Mouse (Mus musculus): Measurements from ENCODE around the gene Pus7l. TPM values are rescaled to one million over a fixed set of nuclear protein-coding genes. Genes with fewer than 3 reads are reported as not detected.

Pus7l gene
- total RNA-seq, 2 experiments from 2014 or later, result 1.4 to 1.9 TPM

DNA sequence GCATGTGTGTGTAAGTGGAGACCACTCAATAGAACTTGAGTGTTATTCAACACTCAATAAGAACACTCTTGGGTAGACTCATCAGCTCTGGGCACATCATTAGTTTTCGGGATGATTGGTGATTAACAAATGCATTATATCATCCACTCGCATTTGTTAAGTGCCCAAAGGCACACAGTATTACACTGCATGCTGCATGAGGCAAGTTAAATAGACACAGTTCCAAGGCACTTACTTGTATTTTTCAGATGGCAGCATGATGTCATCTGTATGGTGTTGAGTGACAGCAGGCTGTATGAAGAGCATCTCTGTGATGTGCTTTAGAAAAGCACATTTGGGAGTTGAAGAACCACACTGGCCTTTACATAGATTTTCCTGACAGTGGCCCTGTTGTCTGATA, 60.8 kb downstream of the Pus7l start:
- DNase-seq (ENCODE audit: low spot score), result no peak
- intact Hi-C loops (cut with DNase I), result no loop called here

DNA sequence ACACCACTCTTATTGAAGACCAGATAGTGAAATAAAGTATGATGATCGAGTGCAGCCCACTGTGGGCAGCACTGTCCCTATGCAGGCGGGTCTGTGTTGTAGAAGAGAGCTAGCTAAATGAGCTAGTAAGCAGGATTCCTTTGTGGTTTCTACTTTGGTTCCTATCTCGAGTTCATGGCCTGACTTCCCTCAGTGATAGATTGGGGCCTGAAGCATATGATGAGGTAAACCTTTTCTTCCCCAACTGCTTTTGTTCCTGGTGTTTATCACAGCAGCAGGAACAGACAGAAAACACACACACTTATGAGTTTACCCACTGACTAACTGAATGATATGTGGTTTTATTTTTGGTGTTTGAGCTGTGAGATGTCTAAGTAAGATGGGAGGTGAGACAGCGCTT, 62.6 kb downstream of the Pus7l start:
- no peak for DNase-seq (ENCODE audit: low spot score)
- intact Hi-C loops (cut with DNase I), result no loop called here

DNA sequence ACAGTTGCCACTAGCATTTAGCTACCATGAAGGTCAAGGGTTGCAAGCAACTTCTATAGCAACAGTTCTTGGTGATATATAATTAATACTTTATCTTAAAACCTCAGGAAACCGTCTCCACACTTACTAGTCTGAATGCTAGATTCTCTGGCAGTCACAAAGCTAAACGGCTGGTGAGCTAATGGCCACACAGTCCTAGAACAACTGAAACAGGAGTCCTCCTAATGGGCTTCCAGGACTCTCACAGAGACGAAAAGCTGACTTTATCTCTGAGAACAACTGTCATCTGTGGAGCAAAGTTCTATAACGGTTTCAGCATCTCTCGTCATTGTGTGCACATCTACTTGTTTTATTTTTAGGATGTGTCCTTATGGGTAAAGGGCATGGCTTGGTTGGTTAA, 63.1 kb downstream of the Pus7l start:
- intact Hi-C loops (cut with DNase I), result no loop called here
- no peak for DNase-seq (ENCODE audit: low spot score)

DNA sequence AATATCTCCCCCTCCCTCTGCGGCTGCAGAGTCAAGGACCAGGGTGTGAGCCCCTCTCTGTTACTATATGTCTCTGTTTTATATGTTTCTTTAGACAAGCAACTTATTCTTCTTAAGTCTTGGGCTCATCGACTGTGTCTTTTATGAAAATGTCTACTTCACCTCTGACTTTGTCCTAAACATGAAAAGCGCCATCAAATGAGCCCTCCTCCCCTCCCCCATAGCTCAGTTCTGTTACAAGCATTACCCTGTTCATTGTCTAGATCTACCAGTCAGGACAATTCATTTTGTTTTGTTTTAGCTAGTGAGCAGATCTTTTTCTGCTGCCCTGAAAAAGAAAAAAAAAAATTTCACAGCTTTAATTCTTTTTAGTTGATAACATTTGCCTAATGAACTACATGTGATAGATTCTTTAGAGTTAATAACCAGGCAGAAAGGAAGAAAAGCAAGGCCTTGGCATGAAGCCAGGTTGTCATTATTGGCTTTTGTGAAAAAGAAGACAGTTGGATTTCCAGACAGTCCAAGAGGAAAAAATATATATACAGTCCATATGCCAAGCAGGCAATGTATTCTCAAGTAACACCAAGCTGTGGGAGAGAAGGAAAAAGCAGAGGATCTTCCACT, 63.7 kb downstream of the Pus7l start:
- intact Hi-C loops (cut with DNase I), result no loop called here
- no peak for DNase-seq (ENCODE audit: low spot score)

DNA sequence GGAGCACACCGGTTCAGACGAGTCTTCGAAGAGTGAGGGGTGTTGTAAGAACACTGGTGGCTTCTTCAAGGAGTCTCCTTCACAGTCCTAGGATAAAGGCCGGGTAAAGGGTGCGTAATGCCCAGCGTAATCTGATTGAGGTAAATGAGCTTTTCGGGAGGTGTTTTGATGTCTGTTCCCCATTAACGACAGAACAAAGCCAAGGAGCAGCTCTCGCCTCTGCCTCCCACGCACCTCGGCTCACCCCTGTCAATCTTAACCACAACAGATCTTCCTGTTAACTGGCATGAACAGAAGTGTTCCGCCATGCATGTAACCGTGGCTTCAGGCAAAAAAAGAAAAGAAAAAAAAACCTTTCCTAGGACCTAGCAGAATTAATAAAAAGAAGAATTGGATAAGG, 64.6 kb downstream of the Pus7l start:
- intact Hi-C loops (cut with DNase I), result no loop called here
- DNase-seq (ENCODE audit: low spot score), result no peak

DNA sequence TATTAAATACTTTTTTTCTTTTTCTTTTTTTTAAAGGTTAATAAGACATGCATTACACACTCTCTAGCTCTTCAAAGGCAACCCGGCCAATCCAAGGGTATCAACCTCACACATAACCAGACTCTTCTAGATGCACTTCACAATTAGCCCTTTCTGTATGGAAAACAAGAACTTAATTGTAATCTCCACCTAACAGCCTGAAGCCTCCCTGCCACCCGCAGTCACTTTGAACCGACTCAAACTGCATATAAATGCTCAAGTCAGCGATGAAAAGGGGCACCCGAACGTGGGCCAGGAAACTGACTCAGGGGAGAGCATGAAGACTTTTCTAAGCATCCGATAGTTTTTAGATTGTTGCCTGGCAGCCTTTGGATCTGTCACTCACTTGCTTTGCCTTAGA, 66.1 kb downstream of the Pus7l start:
- DNase-seq (ENCODE audit: low spot score), result no peak
- intact Hi-C loops (cut with DNase I), result no loop called here

DNA sequence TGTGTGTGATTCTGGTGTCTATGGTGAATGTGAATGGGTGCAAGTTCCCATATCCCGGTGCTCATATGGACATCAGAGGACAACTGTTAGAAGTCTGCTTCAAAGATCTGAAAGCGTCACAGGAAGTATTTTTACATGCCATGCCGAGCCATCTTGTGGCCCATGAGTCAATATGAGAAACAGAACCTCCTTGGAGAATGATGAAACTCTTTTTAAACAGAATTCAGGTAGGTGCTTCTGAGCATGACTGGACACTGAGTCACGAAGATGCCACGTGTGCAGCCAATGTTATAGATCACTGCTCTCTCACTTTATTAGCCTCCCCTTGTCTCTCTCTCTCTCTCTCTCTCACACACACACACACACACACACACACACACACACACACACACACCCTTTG, 67.4 kb downstream of the Pus7l start:
- no peak for DNase-seq (ENCODE audit: low spot score)
- intact Hi-C loops (cut with DNase I), result no loop called here

Other genes with a start within 250 kb of the Pus7l start
- under 1 TPM; 0.28 to 0.34 TPM for gene Adamts20, start 78.1 kb downstream of the Pus7l start, total RNA-seq (2021)
- 1 to 10 TPM; 5.9 to 6.0 TPM for gene Irak4, start 96 bp upstream of the Pus7l start, total RNA-seq (2021)
- gene Twf1, start 46.3 kb upstream of the Pus7l start, total RNA-seq (2021), result 10 to 100 TPM; 15.0 to 20.4 TPM
- gene Tmem117, start 85.7 kb upstream of the Pus7l start, total RNA-seq (2021), result 10 to 100 TPM; 13.4 to 17.2 TPM

All from heart, postnatal 25 days (tissue).